Mouse (Mus musculus) central nervous system, embryonic 18 days (tissue): ENCODE data around the gene Vrk2. TPM values are rescaled to one million over a fixed set of nuclear protein-coding genes. Genes with fewer than 3 reads are reported as not detected.

Experiments used
- polyA plus RNA-seq: library from polyadenylated mRNA; depleted of rRNA; stranded (reverse); fragments of >200 nt; gene quantifications from 2 replicates; pipeline ENCODE4 v1.2.3, GENCODE M21; 2012; rRNA removed

The Vrk2 gene
- polyA plus RNA-seq: 2.0 and 2.4 TPM in 2 replicates

DNA sequence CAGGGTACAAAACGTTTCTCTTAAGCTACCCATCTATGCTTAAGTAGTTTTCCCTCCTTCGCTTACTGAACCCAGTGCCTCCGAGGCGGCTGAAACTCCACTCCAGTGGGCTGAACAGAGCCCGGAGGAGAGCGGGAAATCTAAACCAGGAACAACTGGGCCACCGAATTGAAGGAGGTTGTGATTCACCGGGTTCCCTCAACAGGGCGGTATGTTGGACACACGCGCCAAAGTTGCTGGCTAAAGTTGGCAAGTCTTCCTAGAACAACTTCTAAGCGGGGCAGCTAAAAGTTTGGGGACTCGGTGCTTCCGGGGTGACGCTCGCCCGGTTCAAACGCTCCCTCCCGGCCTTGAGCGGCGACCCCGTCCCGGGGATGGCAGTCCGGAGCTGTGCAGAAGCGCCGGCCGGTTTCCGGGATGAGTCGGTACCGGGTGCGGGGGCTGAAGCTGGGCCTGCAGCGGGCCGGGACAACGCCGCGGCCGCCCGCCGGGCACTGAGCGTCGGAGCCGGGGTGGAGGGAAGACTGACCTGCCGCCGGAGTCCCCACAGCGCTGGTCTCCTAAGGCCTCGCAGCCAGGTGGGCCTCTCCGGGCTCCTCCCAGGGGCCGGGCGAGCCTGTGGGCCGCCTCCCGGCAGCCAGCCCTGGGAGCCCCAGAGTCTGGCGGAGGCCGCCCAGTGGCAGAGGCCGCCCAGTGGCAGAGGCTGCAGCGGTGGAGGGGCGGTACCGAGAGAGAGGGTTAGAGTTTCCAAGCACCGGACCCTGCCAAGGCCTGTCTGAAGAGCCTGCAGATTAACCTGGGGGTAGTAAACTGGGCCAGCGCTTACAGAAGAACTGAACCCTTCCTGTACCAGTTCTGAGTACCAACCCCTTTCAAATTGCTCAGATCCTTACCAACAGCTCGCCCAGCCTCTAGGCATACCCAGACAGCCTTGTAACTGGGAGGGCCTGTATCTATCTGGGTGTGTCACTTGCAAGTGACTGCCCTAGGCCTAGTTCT lies at the start of gene Vrk2, which contains the start of gene Gm6899:
Vrk2 (minus strand) TSS at position 939 of the 999 bp plus-strand sequence.
Gm6899 (plus strand) TSS at position 181 of the 999 bp plus-strand sequence.

Other genes starting within 250 kb of the Vrk2 start
- gene Fancl, start 207.9 kb downstream of the Vrk2 start, polyA plus RNA-seq: 12.2 and 13.9 TPM in 2 replicates
- not detected in 2 replicates for gene Gm6899, start 758 bp downstream of the Vrk2 start, polyA plus RNA-seq